Mouse (Mus musculus) thymus, postnatal 0 days (tissue): ENCODE results near the gene Slc7a3. TPM values are rescaled to one million over a fixed set of nuclear protein-coding genes. Genes with fewer than 3 reads are reported as not detected.
"Not testable (repeated sequence)": the region's sequence is repeated elsewhere in the genome, so short reads cannot be mapped to it uniquely, and the experiment has no call there.

Source experiments
- DNase-seq: peaks from one replicate; pipeline ENCODE4 v3.0.0-alpha.2; 2015; ENCODE audit warnings: low spot score
- polyA plus RNA-seq: library from polyadenylated mRNA; unstranded; fragments of >200 nt; fragmentation: Nextera tagmentation; extraction: Ambion mirVana; gene quantifications from 2 replicates; pipeline ENCODE4 v1.2.1, GENCODE M21; 2015

Gene Slc7a3
- 0.55 and 0.84 TPM in 2 replicates for polyA plus RNA-seq

- no peak for DNase-seq
These were observed at the start of gene Slc7a3 for GRCm38 (mm10) chrX:101085920-101086319. TSS of gene Slc7a3 (minus strand) at chrX:101086020.

- DNase-seq = peak; percentile 62
These were observed 46.4 kb upstream of the Slc7a3 start for GRCm38 (mm10) chrX:101131992-101132791.

GRCm38 (mm10) chrX:101131001-101131400, 45.2 kb upstream of the Slc7a3 start:
- DNase-seq = peak; percentile 56

- no peak for DNase-seq
These were observed 42.7 kb upstream of the Slc7a3 start for GRCm38 (mm10) chrX:101128559-101128958.

DNA sequence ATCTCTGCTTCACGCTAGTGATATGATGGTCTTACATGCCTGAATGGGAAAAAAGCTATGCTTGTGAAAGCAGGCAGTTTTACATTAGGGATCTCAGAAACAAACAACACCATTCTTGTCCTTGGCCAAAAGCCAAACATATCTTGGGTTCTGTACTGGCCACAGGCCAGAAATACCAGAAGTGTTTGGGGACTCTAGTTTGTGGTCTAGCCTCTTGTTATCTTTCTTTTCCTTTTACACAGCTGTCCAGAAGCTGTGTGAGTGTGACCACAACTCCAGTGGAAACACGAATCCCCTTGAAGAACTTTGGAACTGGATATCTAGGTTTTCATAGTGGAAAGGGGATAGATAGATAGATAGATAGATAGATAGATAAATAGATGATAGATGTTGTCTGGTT, 41.2 kb upstream of the Slc7a3 start:
- DNase-seq = no peak

- DNase-seq = no peak
These were observed 40.7 kb upstream of the Slc7a3 start for GRCm38 (mm10) chrX:101126474-101126955.

GRCm38 (mm10) chrX:101120546-101120945, 34.7 kb upstream of the Slc7a3 start:
- no peak for DNase-seq

DNA sequence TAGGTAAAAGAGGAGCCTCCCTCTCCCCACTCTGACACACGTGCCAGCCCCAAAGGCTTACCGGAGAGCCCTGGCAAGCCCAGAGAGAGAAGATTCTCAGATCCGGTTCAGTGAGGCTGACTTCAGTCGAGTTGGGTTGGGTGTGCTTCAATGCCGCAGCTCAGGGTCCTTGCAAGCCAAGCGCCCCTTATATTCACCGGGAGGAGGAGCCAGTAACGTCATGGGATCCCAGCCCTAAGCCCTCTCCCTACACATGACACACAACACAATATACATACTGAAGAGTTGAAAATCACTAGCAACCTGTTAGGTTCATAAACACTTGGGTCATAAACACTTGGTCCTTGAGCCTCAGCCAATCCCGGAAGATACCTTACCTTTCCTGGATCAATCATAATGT, 609 bp downstream of the Slc7a3 start:
- DNase-seq = not testable (repeated sequence)

DNA sequence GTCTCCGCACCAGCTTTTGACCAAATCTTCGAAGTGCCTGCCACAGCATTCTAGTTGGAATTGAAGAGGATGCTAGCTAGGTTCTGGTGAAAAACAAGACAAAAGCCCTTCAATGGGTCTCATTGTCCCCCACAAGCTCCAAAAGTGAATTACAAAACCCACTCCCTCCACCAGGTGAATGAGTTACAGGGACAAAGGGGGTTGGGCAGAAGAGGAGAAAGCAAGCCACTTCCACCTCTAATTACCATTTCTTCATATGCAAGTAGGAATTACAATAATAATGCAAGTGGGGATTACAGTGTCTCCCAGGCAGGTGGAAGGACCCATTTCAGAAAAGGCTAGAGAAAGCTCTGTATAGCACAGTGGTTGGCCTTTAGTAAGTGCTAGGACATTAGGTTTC, 1.6 kb downstream of the Slc7a3 start:
- no peak for DNase-seq

GRCm38 (mm10) chrX:101065245-101065644, 20.6 kb downstream of the Slc7a3 start:
- no peak for DNase-seq

- DNase-seq = no peak
These were observed 22.3 kb downstream of the Slc7a3 start for GRCm38 (mm10) chrX:101063503-101063902.

GRCm38 (mm10) chrX:101059541-101059940, 26.3 kb downstream of the Slc7a3 start, which contains the start of gene Tex11:
TSS of gene Tex11 (minus strand) at chrX:101059667.
- DNase-seq = no peak

Other genes starting within 250 kb of the Slc7a3 start
- gene Tex11, start 26.4 kb downstream of the Slc7a3 start, polyA plus RNA-seq = 0.10 and 2.3 TPM in 2 replicates
- 38.6 and 40.4 TPM in 2 replicates for gene Snx12, start 136.5 kb upstream of the Slc7a3 start, polyA plus RNA-seq
- 2.9 and 4.2 TPM in 2 replicates for gene Foxo4, start 168.5 kb upstream of the Slc7a3 start, polyA plus RNA-seq
- gene Gm614, start 178.0 kb upstream of the Slc7a3 start, polyA plus RNA-seq = 0.64 and 1.1 TPM in 2 replicates
- 334 and 367 TPM in 2 replicates for gene Il2rg, start 182.2 kb upstream of the Slc7a3 start, polyA plus RNA-seq
- not detected in 2 replicates for gene Gm20489, start 183.0 kb upstream of the Slc7a3 start, polyA plus RNA-seq
- 25.8 and 33.0 TPM in 2 replicates for gene Med12, start 188.0 kb upstream of the Slc7a3 start, polyA plus RNA-seq
- gene Nlgn3, start 213.1 kb upstream of the Slc7a3 start, polyA plus RNA-seq = 0.09 and 0.12 TPM in 2 replicates